Mouse (Mus musculus) myocyte (in vitro differentiated cells): ENCODE data around the gene Wdr54.

Experiments
- MYOD1 ChIP-seq, 3 experiments: IDR thresholded peaks; one replicate each; pipeline ENCODE4 v1.6.1; 2011; ENCODE audit warnings: control low read depth in 2 of 3, low read depth in 2 of 3, mild to moderate bottlenecking in 2 of 3, moderate library complexity in 1 of 3; ENCODE audit not compliant: insufficient read length in 2 of 3, control insufficient read depth in 1 of 3
- MYOG ChIP-seq, 3 experiments: IDR thresholded peaks; one replicate each; pipeline ENCODE4 v1.6.1; 2011; ENCODE audit warnings: control low read depth in 2 of 3, low read depth in 2 of 3, mild to moderate bottlenecking in 2 of 3; ENCODE audit not compliant: insufficient read length in 2 of 3, control insufficient read depth in 1 of 3, insufficient read depth in 1 of 3
- POLR2A ChIP-seq: IDR thresholded peaks from one replicate; pipeline ENCODE4 v1.6.1; 2011; ENCODE audit warnings: low read depth, mild to moderate bottlenecking, control low read depth, moderate library complexity; ENCODE audit not compliant: insufficient read length

GRCm38 (mm10) chr6:83107566-83108400 is 48.4 kb downstream of the Wdr54 start:
- TF ChIP-seq MYOG (IDR thresholded peaks at IDR 0.05; ENCODE audit: control insufficient read depth in 1 of 3, insufficient read depth in 1 of 3, insufficient read length in 2 of 3, low read depth in 2 of 3) (no peak), POLR2A (peak; percentile 5), MYOD1 (IDR thresholded peaks at IDR 0.05; ENCODE audit: control insufficient read depth in 1 of 3, insufficient read length in 2 of 3, low read depth in 2 of 3) (no peak)
